Mouse (Mus musculus): ENCODE results near the gene Syne1.

DNA sequence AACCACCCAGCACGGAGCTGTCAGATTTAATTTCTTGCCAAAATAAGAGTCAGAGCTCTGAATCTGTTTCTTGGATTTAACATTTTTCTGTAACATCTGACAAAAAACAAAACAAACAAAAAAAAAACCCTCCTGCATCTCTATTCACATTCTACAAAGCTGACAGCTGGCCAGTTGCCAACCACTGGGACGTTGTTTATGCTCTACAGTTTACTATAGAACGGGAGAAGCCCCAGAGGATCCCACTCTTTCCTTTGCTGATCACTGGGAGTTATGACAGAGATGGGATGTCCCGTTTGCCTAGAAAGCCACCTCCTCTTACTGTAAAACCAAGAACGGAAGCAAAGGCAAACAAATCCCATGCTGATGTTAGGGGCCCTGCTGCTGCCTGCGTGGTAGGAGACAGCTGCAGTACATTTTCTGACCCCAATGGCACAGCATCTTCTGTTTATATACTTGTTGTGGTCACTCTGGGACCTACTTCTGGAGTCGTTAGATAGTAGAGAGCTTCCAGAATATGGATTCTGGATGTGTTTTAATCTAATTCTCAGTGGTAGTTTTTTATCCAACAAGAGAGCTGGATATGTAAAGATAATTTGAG lies 255.9 kb downstream of the Syne1 start:
- TF ChIP-seq CTCF (IDR thresholded peaks at IDR 0.05; ENCODE audit: low read depth, low read length) (no peak), POLR2A (IDR thresholded peaks at IDR 0.05; ENCODE audit: borderline replicate concordance, low read depth, low read length) (no peak)

Data from bone marrow macrophage, adult 2 months (primary cell).